Mouse (Mus musculus) testis, postnatal 14 days (tissue): ENCODE results near the gene Slc5a12.

ENCODE experiments used
- DNase-seq: peaks from one replicate; pipeline ENCODE4 v3.0.0; 2021; ENCODE audit warnings: low spot score

The Slc5a12 gene

GRCm38 (mm10) chr2:110596932-110597331, at the start of gene Slc5a12:
Gene Slc5a12, plus strand, starts transcription at chr2:110597298.
- DNase-seq = no peak

GRCm38 (mm10) chr2:110556098-110556497, 41.0 kb upstream of the Slc5a12 start:
- DNase-seq = no peak

GRCm38 (mm10) chr2:110562621-110563020, 34.5 kb upstream of the Slc5a12 start:
- no peak for DNase-seq

GRCm38 (mm10) chr2:110564673-110565627, 32.1 kb upstream of the Slc5a12 start:
- peak; percentile 6 for DNase-seq

- no peak for DNase-seq
These were observed 10.4 kb upstream of the Slc5a12 start for GRCm38 (mm10) chr2:110586692-110587091.

GRCm38 (mm10) chr2:110590007-110590406, 7.1 kb upstream of the Slc5a12 start:
- DNase-seq = peak; percentile 7

GRCm38 (mm10) chr2:110592276-110592675, 4.8 kb upstream of the Slc5a12 start:
- no peak for DNase-seq

GRCm38 (mm10) chr2:110644358-110644757, 47.3 kb downstream of the Slc5a12 start:
- DNase-seq = no peak

GRCm38 (mm10) chr2:110644846-110645245, 47.7 kb downstream of the Slc5a12 start:
- DNase-seq = no peak

GRCm38 (mm10) chr2:110663329-110663728, 66.2 kb downstream of the Slc5a12 start:
- DNase-seq = no peak

GRCm38 (mm10) chr2:110671071-110671624, 74.0 kb downstream of the Slc5a12 start:
- no peak for DNase-seq
